Mouse (Mus musculus): ENCODE results near the gene Meltf. TPM values are rescaled to one million over a fixed set of nuclear protein-coding genes. Genes with fewer than 3 reads are reported as not detected.

Gene Meltf
- polyA plus RNA-seq, 1 experiment, result not detected

DNA sequence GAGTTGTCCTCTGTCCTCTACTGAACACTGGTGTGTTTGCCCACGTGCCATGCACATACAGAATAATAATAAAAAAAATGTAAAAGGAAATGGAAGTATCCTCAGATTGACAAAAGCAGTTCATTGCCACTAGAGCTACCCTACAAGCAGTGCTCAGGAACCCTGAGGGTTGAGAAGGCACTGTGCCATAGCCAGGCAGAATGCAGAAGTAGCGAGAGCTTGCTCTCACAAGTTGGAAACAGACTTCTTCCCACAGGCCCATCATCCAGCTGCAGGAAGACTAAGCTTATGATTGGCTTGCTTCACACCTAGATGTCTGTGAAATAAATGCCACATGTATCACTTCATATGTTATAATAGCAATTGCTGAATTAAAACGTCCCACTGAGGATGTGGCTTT, 11.7 kb upstream of the Meltf start:
- Histone ChIP-seq H3K79me2 (ENCODE audit: control insufficient read depth, insufficient read depth) (no peaks in the 10 kb centered on the region), H3ac (ENCODE audit: control insufficient read depth, insufficient read length, low read depth) (no peak overlapping the region), H3K27me3 (ENCODE audit: control insufficient read depth, insufficient read depth, insufficient read length) (no peaks in the 10 kb centered on the region), H3K79me3 (ENCODE audit: low read depth) (no peaks in the 10 kb centered on the region), H3K4me3 (ENCODE audit: insufficient read depth, poor library complexity, severe bottlenecking) (no peak overlapping the region), H3K36me3 (ENCODE audit: control insufficient read depth, insufficient read depth) (peaks cover 52% of the 10 kb centered on the region)
- TF ChIP-seq CTCF (IDR thresholded peaks at IDR 0.05; ENCODE audit: control insufficient read depth, insufficient read depth, insufficient read length), result no peak
- no peak for TF ChIP-seq MYOD1 (IDR thresholded peaks at IDR 0.05; ENCODE audit: control insufficient read depth, insufficient read length, low read depth)
- no peak for TF ChIP-seq CEBPB (IDR thresholded peaks at IDR 0.05; ENCODE audit: low read depth)
- no peak for TF ChIP-seq USF1 (IDR thresholded peaks at IDR 0.05; ENCODE audit: low read depth)
- no peak for TF ChIP-seq MAX (IDR thresholded peaks at IDR 0.05)
- no peak for TF ChIP-seq FOSL1 (IDR thresholded peaks at IDR 0.05; ENCODE audit: insufficient read depth, low read length, poor library complexity, severe bottlenecking)
- no peak for TF ChIP-seq MYOG (IDR thresholded peaks at IDR 0.05; ENCODE audit: control insufficient read depth, extremely low read depth, insufficient read length)

DNA sequence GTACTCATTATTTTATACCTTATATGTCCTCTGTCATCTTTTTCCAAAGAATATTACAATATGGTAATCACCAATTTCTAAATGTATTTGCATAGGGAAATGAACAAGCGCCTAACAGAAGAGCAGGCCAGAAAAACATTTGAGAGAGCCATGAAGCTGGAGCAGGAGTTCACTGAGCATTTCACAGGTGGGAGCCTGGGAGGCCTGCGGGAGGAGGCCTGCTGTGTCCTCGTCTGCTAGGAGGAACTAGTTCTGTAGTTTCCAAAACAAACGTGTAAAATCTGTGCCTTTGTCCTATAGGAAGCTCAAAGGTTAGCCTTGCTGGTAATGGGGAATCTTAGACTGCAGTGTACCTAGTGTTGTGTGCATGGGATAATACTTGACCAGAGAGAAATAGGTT, 10.9 kb upstream of the Meltf start:
- TF ChIP-seq MYOD1 (IDR thresholded peaks at IDR 0.05; ENCODE audit: control insufficient read depth, insufficient read length, low read depth) (no peak), MYOG (IDR thresholded peaks at IDR 0.05; ENCODE audit: control insufficient read depth, extremely low read depth, insufficient read length) (no peak), MAX (IDR thresholded peaks at IDR 0.05) (no peak), USF1 (IDR thresholded peaks at IDR 0.05; ENCODE audit: low read depth) (no peak)
- H3K79me3 ChIP-seq (ENCODE audit: low read depth), result no peaks in the 10 kb centered on the region
- H3K79me2 ChIP-seq (ENCODE audit: control insufficient read depth, insufficient read depth), result no peaks in the 10 kb centered on the region
- H3K4me3 ChIP-seq (ENCODE audit: insufficient read depth, poor library complexity, severe bottlenecking), result no peak overlapping the region
- no peaks in the 10 kb centered on the region for H3K27me3 ChIP-seq (ENCODE audit: control insufficient read depth, insufficient read depth, insufficient read length)
- peaks cover 50% of the 10 kb centered on the region for H3K36me3 ChIP-seq (ENCODE audit: control insufficient read depth, insufficient read depth)
- H3ac ChIP-seq (ENCODE audit: control insufficient read depth, insufficient read length, low read depth), result no peak overlapping the region

DNA sequence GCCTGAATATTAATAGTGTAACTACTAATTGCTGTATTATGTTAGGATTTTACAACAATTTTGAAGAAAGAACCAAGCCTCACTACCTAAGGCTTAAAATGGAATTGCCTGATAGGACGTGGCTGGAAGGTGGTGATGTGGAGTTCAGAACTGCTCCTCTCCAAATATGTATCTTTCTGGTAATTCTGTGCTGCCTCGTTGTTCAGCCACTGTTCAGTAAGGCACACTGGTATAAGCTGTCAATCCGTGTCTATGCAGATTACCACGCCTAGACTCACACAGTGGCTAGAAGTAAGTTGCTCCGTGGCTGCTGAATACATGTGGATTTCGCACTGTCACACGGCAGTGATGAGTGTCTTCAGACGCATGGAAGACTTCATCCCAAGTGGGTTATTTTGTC, 4.9 kb upstream of the Meltf start:
- H3K79me2 ChIP-seq (ENCODE audit: control insufficient read depth, insufficient read depth), result no peaks in the 10 kb centered on the region
- H3ac ChIP-seq (ENCODE audit: control insufficient read depth, insufficient read length, low read depth), result no peak overlapping the region
- TF ChIP-seq MYOG (IDR thresholded peaks at IDR 0.05; ENCODE audit: control insufficient read depth, extremely low read depth, insufficient read length) (no peak), FOSL1 (IDR thresholded peaks at IDR 0.05; ENCODE audit: insufficient read depth, low read length, poor library complexity, severe bottlenecking) (no peak), USF1 (IDR thresholded peaks at IDR 0.05; ENCODE audit: low read depth) (no peak)
- H3K79me3 ChIP-seq (ENCODE audit: low read depth), result no peaks in the 10 kb centered on the region
- peaks cover 23% of the 10 kb centered on the region for H3K36me3 ChIP-seq (ENCODE audit: control insufficient read depth, insufficient read depth)
- no peaks in the 10 kb centered on the region for H3K27me3 ChIP-seq (ENCODE audit: control insufficient read depth, insufficient read depth, insufficient read length)
- H3K4me3 ChIP-seq (ENCODE audit: insufficient read depth, poor library complexity, severe bottlenecking), result no peak overlapping the region

DNA sequence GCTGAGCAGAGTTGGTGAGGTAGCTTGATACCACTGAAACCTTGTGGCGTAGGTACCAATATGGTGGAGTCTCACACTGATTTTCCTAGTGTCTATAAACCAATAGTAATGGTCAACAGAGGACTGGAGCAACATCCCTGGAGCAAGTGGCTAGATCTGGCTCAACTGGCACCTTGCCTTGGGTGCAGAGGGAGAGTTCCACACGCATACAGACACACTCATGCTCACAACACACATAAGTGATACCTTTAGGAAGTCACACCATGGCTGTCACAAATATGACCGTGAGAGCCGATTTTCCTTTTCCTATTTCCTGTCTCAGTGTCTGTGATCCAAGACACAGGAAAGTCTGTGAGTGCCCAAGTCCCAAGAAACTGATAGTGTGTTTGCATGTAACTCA, 3.2 kb upstream of the Meltf start:
- Histone ChIP-seq H3K79me2 (ENCODE audit: control insufficient read depth, insufficient read depth) (no peaks in the 10 kb centered on the region), H3K36me3 (ENCODE audit: control insufficient read depth, insufficient read depth) (peaks cover 18% of the 10 kb centered on the region), H3K4me3 (ENCODE audit: insufficient read depth, poor library complexity, severe bottlenecking) (no peak overlapping the region), H3K79me3 (ENCODE audit: low read depth) (no peaks in the 10 kb centered on the region), H3K27me3 (ENCODE audit: control insufficient read depth, insufficient read depth, insufficient read length) (peaks cover 4% of the 10 kb centered on the region), H3ac (ENCODE audit: control insufficient read depth, insufficient read length, low read depth) (no peak overlapping the region)
- TF ChIP-seq CEBPB (IDR thresholded peaks at IDR 0.05; ENCODE audit: low read depth), result no peak
- no peak for TF ChIP-seq MYOG (IDR thresholded peaks at IDR 0.05; ENCODE audit: control insufficient read depth, extremely low read depth, insufficient read length)
- TF ChIP-seq CTCF (IDR thresholded peaks at IDR 0.05; ENCODE audit: control insufficient read depth, insufficient read depth, insufficient read length), result no peak
- TF ChIP-seq MYOD1 (IDR thresholded peaks at IDR 0.05; ENCODE audit: control insufficient read depth, insufficient read length, low read depth), result no peak
- TF ChIP-seq MAX (IDR thresholded peaks at IDR 0.05), result no peak
- TF ChIP-seq FOSL1 (IDR thresholded peaks at IDR 0.05; ENCODE audit: insufficient read depth, low read length, poor library complexity, severe bottlenecking), result no peak
- no peak for TF ChIP-seq USF1 (IDR thresholded peaks at IDR 0.05; ENCODE audit: low read depth)

DNA sequence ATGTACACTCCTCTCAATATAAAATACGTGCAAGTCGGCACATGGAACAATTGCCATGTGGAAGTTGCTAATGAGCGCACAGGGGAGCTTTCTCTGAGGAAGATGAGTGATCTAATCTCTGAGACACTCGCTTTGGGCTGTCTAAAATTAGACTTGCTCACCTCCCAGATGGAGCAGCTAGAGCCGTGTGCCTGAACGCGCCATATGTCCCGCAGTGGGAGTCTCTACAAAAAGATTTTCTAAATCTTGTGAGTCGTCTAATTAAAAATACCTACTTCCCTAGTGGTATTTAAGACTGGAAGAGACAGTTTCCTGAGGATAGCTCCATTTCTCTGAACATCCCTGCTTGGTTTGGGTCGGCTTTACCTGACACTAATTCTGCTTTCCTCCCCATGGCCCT, 2.2 kb upstream of the Meltf start:
- TF ChIP-seq MAX (IDR thresholded peaks at IDR 0.05) (no peak), USF1 (IDR thresholded peaks at IDR 0.05; ENCODE audit: low read depth) (no peak), MYOD1 (IDR thresholded peaks at IDR 0.05; ENCODE audit: control insufficient read depth, insufficient read length, low read depth) (no peak), CEBPB (IDR thresholded peaks at IDR 0.05; ENCODE audit: low read depth) (no peak), MYOG (IDR thresholded peaks at IDR 0.05; ENCODE audit: control insufficient read depth, extremely low read depth, insufficient read length) (no peak), CTCF (IDR thresholded peaks at IDR 0.05; ENCODE audit: control insufficient read depth, insufficient read depth, insufficient read length) (no peak), FOSL1 (IDR thresholded peaks at IDR 0.05; ENCODE audit: insufficient read depth, low read length, poor library complexity, severe bottlenecking) (no peak)
- Histone ChIP-seq H3K4me3 (ENCODE audit: insufficient read depth, poor library complexity, severe bottlenecking) (no peak overlapping the region), H3ac (ENCODE audit: control insufficient read depth, insufficient read length, low read depth) (no peak overlapping the region), H3K79me2 (ENCODE audit: control insufficient read depth, insufficient read depth) (no peaks in the 10 kb centered on the region), H3K79me3 (ENCODE audit: low read depth) (no peaks in the 10 kb centered on the region), H3K27me3 (ENCODE audit: control insufficient read depth, insufficient read depth, insufficient read length) (peaks cover 4% of the 10 kb centered on the region), H3K36me3 (ENCODE audit: control insufficient read depth, insufficient read depth) (peaks cover 14% of the 10 kb centered on the region)

DNA sequence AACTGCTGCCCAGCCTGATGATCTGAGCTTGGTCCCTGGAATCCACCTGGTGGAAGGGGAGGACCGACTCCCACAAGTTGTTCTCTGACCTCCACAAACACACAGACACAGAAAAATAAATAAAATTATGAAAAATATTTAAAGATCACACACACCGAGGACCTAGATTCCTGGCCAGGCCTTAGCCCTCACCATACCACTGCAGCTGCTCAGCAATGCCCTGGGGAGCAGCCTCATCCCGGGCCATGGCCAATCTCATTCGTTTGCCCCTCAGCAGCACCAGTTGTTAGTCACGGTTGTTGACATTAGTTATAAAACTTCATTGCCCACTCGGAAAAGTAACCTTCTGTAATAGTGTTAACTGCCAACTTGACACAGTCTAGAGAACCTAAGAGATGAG, 558 bp upstream of the Meltf start:
- Histone ChIP-seq H3ac (ENCODE audit: control insufficient read depth, insufficient read length, low read depth) (no peak overlapping the region), H3K36me3 (ENCODE audit: control insufficient read depth, insufficient read depth) (peaks cover 6% of the 10 kb centered on the region), H3K27me3 (ENCODE audit: control insufficient read depth, insufficient read depth, insufficient read length) (peaks cover 4% of the 10 kb centered on the region), H3K79me3 (ENCODE audit: low read depth) (no peaks in the 10 kb centered on the region), H3K4me3 (ENCODE audit: insufficient read depth, poor library complexity, severe bottlenecking) (no peak overlapping the region), H3K79me2 (ENCODE audit: control insufficient read depth, insufficient read depth) (no peaks in the 10 kb centered on the region)
- TF ChIP-seq CTCF (IDR thresholded peaks at IDR 0.05; ENCODE audit: control insufficient read depth, insufficient read depth, insufficient read length) (no peak), MYOG (IDR thresholded peaks at IDR 0.05; ENCODE audit: control insufficient read depth, extremely low read depth, insufficient read length) (no peak), MYOD1 (IDR thresholded peaks at IDR 0.05; ENCODE audit: control insufficient read depth, insufficient read length, low read depth) (no peak), USF1 (IDR thresholded peaks at IDR 0.05; ENCODE audit: low read depth) (no peak), FOSL1 (IDR thresholded peaks at IDR 0.05; ENCODE audit: insufficient read depth, low read length, poor library complexity, severe bottlenecking) (no peak)

Data from C2C12 (cell line).